Mouse (Mus musculus): ENCODE measurements around the gene Nrxn3. TPM values are rescaled to one million over a fixed set of nuclear protein-coding genes. Genes with fewer than 3 reads are reported as not detected.

Nrxn3 gene
- polyA plus RNA-seq, 1 experiment, result not detected

DNA sequence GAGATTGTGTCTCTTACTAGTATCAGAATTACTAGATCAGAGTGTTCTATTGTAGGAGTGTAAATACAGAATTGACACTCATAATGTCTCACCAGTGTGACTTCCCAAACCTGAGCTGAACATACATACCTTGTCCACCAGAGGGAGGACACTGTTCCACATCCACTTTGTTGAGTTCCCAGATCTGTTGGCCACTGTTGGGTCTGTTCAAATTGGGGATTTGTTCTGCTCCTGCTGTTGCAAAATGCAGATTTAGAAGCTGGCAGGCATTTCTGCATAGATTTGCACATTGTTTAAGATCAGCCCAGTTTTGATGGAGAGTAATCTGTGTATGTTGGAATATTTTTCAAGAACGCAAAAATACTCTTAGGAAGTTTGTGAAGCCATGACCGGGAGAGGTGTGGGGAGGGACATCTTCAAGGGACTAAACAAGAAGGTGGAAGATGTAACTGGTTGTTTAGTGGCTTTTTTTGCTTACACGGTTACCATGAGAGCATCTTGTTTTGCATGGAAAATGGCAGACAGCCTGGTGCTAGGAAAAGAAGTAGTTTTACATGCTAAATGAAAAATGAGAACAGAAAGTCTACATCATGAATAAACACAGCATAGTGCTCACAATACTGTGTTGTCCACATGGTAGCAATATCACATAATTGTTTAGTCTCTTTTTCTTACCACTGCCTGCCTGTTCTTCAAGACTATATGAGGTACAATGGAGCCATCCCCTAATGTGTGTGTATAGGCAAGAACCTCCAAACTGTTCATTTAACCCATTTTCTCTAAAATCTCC, 609.0 kb downstream of the Nrxn3 start:
- Histone ChIP-seq H3K4me1 (ENCODE audit: control insufficient read depth, insufficient read depth, low read length) (no peaks in the 10 kb centered on the region), H3K27ac (ENCODE audit: insufficient read depth, low read length) (no peak overlapping the region), H3K4me3 (ENCODE audit: insufficient read depth, low read length) (no peak overlapping the region)
- no peak for TF ChIP-seq CTCF (IDR thresholded peaks at IDR 0.05; ENCODE audit: borderline replicate concordance, insufficient read depth, low read length)
- TF ChIP-seq POLR2A (IDR thresholded peaks at IDR 0.05; ENCODE audit: low read depth, low read length), result no peak

DNA sequence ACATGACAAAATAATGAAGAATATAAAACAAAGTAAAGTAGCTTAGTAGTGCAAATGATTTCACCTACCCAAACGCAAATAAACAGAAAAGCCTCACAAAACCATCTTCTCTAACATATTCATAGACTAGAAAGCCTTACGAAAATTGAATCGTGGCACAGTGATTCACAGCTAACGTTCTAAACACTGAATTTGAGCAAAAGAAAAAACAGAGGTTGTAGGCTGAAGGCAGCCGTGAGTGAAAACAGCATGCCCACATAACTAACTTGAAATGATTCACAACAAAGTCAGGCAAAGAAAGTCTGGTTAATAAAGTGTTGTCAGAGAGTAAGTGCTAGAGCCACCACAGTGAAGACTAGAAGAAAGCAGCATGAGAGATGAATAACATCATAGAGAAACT, 610.8 kb downstream of the Nrxn3 start:
- H3K4me1 ChIP-seq (ENCODE audit: control insufficient read depth, insufficient read depth, low read length), result no peaks in the 10 kb centered on the region
- TF ChIP-seq CTCF (IDR thresholded peaks at IDR 0.05; ENCODE audit: borderline replicate concordance, insufficient read depth, low read length) (no peak), POLR2A (IDR thresholded peaks at IDR 0.05; ENCODE audit: low read depth, low read length) (no peak)
- no peak overlapping the region for H3K27ac ChIP-seq (ENCODE audit: insufficient read depth, low read length)
- H3K4me3 ChIP-seq (ENCODE audit: insufficient read depth, low read length), result no peak overlapping the region

DNA sequence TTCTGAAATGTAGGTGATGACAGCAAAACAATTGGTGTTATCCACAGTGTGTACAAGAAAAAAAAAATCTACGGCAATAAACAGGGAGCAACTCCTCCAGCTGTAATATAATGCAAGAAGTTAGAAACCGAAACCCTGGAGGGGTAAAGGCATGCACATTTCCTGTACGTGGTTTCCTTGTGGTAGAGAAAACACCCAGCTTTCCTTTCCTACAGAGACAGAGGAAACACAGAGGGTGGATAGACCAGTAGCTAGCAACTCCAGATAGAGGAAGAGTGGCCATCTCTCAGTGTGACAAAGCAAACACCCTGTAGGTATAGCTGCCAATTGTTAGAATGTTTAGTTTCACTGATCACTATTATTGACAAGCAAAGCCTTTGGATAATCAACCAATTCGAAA, 642.2 kb downstream of the Nrxn3 start:
- no peaks in the 10 kb centered on the region for H3K4me1 ChIP-seq (ENCODE audit: control insufficient read depth, insufficient read depth, low read length)
- H3K4me3 ChIP-seq (ENCODE audit: insufficient read depth, low read length), result no peak overlapping the region
- TF ChIP-seq CTCF (IDR thresholded peaks at IDR 0.05; ENCODE audit: borderline replicate concordance, insufficient read depth, low read length) (no peak), POLR2A (IDR thresholded peaks at IDR 0.05; ENCODE audit: low read depth, low read length) (no peak)
- no peak overlapping the region for H3K27ac ChIP-seq (ENCODE audit: insufficient read depth, low read length)

DNA sequence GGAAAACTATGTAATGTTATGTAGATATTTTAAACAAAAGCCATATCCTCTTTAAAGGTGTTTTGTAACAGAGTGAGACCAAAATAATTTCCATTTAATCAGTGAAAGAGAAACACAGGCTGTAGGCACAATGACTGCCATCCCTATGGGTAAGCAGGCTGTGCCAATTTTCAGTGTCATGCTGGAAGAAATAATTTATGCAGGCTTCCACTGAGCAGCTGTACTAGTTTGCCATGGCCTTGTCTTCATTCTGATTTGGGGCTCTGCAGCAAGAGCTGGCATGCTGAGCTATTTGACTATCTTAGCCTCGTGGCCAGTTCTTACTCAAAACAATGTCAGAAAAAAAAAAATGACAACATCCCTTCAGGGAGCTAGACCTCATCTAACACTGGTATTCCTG, 647.3 kb downstream of the Nrxn3 start:
- H3K4me3 ChIP-seq (ENCODE audit: insufficient read depth, low read length), result no peak overlapping the region
- H3K4me1 ChIP-seq (ENCODE audit: control insufficient read depth, insufficient read depth, low read length), result no peaks in the 10 kb centered on the region
- TF ChIP-seq CTCF (IDR thresholded peaks at IDR 0.05; ENCODE audit: borderline replicate concordance, insufficient read depth, low read length) (no peak), POLR2A (IDR thresholded peaks at IDR 0.05; ENCODE audit: low read depth, low read length) (no peak)
- H3K27ac ChIP-seq (ENCODE audit: insufficient read depth, low read length), result no peak overlapping the region

DNA sequence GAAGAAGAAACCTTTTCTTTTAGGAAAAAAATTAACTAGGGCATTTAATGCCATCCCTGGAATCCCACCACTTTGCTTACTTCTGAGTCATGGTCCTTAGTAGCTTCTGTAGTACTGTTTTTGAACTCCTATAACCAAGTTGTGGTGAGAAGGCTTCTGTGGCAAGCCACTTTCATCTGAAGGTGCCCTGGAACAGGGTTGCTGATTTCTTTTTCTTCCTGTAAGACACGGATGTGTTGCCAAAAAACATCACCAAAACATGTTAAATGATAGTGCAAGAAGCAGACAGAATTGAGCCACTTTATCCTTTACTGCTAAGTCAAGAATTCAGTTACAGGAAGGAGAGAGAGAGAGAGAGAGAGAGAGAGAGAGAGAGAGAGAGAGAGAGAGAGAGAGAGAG, 653.9 kb downstream of the Nrxn3 start:
- H3K4me1 ChIP-seq (ENCODE audit: control insufficient read depth, insufficient read depth, low read length), result no peaks in the 10 kb centered on the region
- H3K4me3 ChIP-seq (ENCODE audit: insufficient read depth, low read length), result no peak overlapping the region
- TF ChIP-seq POLR2A (IDR thresholded peaks at IDR 0.05; ENCODE audit: low read depth, low read length), result no peak
- no peak for TF ChIP-seq CTCF (IDR thresholded peaks at IDR 0.05; ENCODE audit: borderline replicate concordance, insufficient read depth, low read length)
- no peak overlapping the region for H3K27ac ChIP-seq (ENCODE audit: insufficient read depth, low read length)

DNA sequence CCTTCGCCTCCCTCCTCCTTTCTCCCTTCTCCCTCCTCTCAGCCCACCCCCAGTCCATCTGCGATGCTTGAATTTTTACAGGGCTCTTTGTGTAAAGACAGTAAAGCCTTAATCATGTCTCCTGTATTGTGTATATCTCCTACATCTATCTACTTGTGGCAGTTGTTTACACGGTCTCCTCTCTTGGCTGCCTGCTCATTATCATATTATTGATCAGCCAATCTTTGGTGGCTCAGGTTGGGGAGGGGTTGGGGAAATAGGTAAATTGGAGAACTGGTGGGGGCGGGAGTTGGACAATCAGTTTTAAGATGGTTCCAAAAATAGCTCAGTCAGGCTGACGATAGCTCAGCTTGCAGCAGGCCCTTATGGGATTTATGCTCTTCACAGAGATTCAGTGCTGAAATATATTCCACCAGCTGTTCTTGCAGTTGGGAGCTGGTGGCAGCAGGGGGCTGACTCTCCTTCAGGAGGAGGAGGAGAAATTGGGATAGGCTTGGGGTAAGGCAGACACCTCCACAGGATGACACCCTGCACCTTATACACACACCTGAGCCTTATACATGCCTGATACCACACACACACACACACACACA, 654.5 kb downstream of the Nrxn3 start:
- TF ChIP-seq POLR2A (IDR thresholded peaks at IDR 0.05; ENCODE audit: low read depth, low read length), result no peak
- TF ChIP-seq CTCF (IDR thresholded peaks at IDR 0.05; ENCODE audit: borderline replicate concordance, insufficient read depth, low read length), result no peak
- H3K4me1 ChIP-seq (ENCODE audit: control insufficient read depth, insufficient read depth, low read length), result no peaks in the 10 kb centered on the region

DNA sequence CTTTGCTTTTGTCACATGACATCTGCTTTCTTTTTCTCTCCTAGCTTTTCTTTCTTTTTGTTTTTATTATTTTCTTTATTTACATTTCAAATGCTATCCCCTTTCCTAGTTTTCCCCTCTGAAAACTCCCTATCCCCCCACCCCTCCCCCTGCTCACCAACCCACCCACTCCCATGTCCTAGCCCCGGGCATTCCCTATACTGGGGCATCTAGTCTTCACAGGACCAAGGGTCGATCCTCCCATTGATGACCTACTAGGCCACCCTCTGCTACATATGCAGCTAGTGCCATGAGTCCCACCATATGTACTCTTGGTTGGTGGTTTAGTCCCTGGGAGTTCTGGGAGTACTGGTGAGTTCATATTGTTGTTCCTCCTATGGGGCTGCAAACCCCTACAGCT, 655.0 kb downstream of the Nrxn3 start:
- no peak overlapping the region for H3K27ac ChIP-seq (ENCODE audit: insufficient read depth, low read length)
- no peaks in the 10 kb centered on the region for H3K4me1 ChIP-seq (ENCODE audit: control insufficient read depth, insufficient read depth, low read length)
- no peak for TF ChIP-seq CTCF (IDR thresholded peaks at IDR 0.05; ENCODE audit: borderline replicate concordance, insufficient read depth, low read length)
- TF ChIP-seq POLR2A (IDR thresholded peaks at IDR 0.05; ENCODE audit: low read depth, low read length), result no peak
- no peak overlapping the region for H3K4me3 ChIP-seq (ENCODE audit: insufficient read depth, low read length)

More for the DNA sequence above, 654.5 kb downstream of the Nrxn3 start:
- no peak overlapping the region for H3K4me3 ChIP-seq (ENCODE audit: insufficient read depth, low read length)
- H3K27ac ChIP-seq (ENCODE audit: insufficient read depth, low read length), result no peak overlapping the region

DNA sequence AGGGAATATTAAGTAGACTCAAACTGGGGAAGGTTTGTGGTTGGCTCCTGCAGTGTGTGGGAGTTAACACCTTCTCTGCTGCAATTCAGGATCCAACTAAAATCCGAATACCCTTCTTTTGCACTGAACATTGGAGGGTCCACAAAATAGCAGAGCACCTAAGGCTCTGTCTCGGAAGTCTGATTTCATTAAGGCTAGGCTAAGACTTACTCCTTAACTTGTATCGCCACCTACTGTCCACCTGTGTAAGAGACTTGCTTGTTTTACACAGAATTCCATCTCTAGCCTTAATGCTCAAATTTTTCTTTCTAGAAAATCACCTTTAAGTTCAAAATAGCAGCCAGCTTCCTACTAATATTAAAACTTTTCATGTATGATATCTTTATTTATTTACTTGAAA, 660.6 kb downstream of the Nrxn3 start:
- TF ChIP-seq POLR2A (IDR thresholded peaks at IDR 0.05; ENCODE audit: low read depth, low read length) (no peak), CTCF (IDR thresholded peaks at IDR 0.05; ENCODE audit: borderline replicate concordance, insufficient read depth, low read length) (no peak)
- no peak overlapping the region for H3K27ac ChIP-seq (ENCODE audit: insufficient read depth, low read length)
- H3K4me3 ChIP-seq (ENCODE audit: insufficient read depth, low read length), result no peak overlapping the region
- no peaks in the 10 kb centered on the region for H3K4me1 ChIP-seq (ENCODE audit: control insufficient read depth, insufficient read depth, low read length)

DNA sequence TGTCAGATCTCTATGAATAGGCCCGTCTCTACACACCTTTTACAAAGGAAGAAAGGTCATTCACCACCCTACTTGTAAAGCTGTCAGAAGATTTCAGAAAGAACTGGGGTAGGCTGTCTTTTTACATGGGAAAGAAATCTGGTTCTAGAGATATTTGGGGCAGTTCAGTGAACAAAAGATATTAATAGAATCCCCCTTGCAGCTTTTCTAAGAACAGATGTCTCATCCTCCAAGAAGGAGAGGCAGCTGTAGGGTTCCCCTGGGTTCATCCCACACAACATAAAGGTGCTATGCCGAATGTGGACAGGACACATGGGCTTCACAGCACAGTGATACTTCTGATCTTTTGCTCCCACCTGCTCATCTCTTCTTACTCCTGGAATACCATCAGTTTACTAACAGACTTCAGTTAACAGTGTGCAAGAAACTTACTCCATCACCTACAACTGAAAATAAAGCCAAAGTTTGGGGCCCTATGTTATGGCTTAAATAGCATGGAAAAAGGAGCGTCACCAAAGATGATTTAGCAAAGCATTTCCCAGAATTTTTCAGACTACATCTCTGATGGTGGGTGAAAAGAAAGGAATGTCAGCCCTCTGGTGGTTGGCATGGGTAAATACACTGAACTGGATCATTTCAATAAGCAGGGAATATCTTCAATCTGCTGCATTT, 672.6 kb downstream of the Nrxn3 start:
- no peak overlapping the region for H3K4me3 ChIP-seq (ENCODE audit: insufficient read depth, low read length)
- TF ChIP-seq POLR2A (IDR thresholded peaks at IDR 0.05; ENCODE audit: low read depth, low read length), result no peak
- TF ChIP-seq CTCF (IDR thresholded peaks at IDR 0.05; ENCODE audit: borderline replicate concordance, insufficient read depth, low read length), result no peak
- no peak overlapping the region for H3K27ac ChIP-seq (ENCODE audit: insufficient read depth, low read length)
- H3K4me1 ChIP-seq (ENCODE audit: control insufficient read depth, insufficient read depth, low read length), result no peaks in the 10 kb centered on the region

DNA sequence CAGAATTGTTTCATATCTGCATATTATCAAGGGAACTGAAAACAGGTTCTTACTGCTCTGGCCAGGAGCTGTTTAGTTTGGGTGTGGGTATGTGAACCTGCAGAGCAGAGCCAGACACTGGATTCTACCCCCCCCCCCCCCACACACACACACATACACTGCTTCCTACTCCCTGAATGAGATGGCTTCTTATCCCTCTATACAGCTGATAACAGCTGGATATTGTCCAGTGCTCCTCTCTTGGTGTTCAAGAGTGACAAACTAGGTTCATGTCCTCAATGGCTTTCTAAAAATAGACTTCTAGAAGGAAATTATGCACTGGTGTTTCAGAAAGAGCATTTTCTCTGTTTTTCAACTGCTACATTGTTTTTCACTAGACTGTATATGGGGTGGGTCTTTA, 713.8 kb downstream of the Nrxn3 start:
- Histone ChIP-seq H3K4me1 (ENCODE audit: control insufficient read depth, insufficient read depth, low read length) (peaks cover 2% of the 10 kb centered on the region; the same call in 1 of the 2 replicates), H3K27ac (ENCODE audit: insufficient read depth, low read length) (peak overlapping the region; percentile 40; the same call in 1 of the 2 replicates), H3K4me3 (ENCODE audit: insufficient read depth, low read length) (no peak overlapping the region)
- no peak for TF ChIP-seq CTCF (IDR thresholded peaks at IDR 0.05; ENCODE audit: borderline replicate concordance, insufficient read depth, low read length)
- TF ChIP-seq POLR2A (IDR thresholded peaks at IDR 0.05; ENCODE audit: low read depth, low read length), result no peak
